Mouse (Mus musculus): ENCODE data around the gene Hoxc11.

The Hoxc11 gene

GRCm38 (mm10) chr15:102936279-102936972 is 17.8 kb upstream of the Hoxc11 start, which contains the start of gene Hoxc12:
TSS of gene Hoxc12 (plus strand) at chr15:102936757.
- DNase-seq (ENCODE audit: low spot score in 2 of 2) = no peak

GRCm38 (mm10) chr15:102937036-102937666 is 17.1 kb upstream of the Hoxc11 start:
- DNase-seq (ENCODE audit: low spot score in 2 of 2) = no peak

- no peak for DNase-seq (ENCODE audit: low spot score in 2 of 2)
These were observed 14.7 kb upstream of the Hoxc11 start for GRCm38 (mm10) chr15:102939256-102940155.

GRCm38 (mm10) chr15:102942739-102943467 is 11.3 kb upstream of the Hoxc11 start:
- DNase-seq (ENCODE audit: low spot score in 2 of 2) = no peak

GRCm38 (mm10) chr15:102943468-102943813 is 10.8 kb upstream of the Hoxc11 start:
- DNase-seq (ENCODE audit: low spot score in 2 of 2) = no peak

- no peak for DNase-seq (ENCODE audit: low spot score in 2 of 2)
These were observed 8.8 kb upstream of the Hoxc11 start for GRCm38 (mm10) chr15:102945185-102946077.

GRCm38 (mm10) chr15:102947276-102947675 is 7.0 kb upstream of the Hoxc11 start:
- no peak for DNase-seq (ENCODE audit: low spot score in 2 of 2)

- DNase-seq (ENCODE audit: low spot score in 2 of 2) = no peak
These were observed 5.4 kb upstream of the Hoxc11 start for GRCm38 (mm10) chr15:102948842-102949241.

GRCm38 (mm10) chr15:102949696-102950095 is 4.5 kb upstream of the Hoxc11 start:
- DNase-seq (ENCODE audit: low spot score in 2 of 2) = no peak

- no peak for DNase-seq (ENCODE audit: low spot score in 2 of 2)
These were observed 3.4 kb upstream of the Hoxc11 start for GRCm38 (mm10) chr15:102950877-102951276.

- no peak for DNase-seq (ENCODE audit: low spot score in 2 of 2)
These were observed 666 bp upstream of the Hoxc11 start for GRCm38 (mm10) chr15:102953561-102953960.

- no peak for DNase-seq (ENCODE audit: low spot score in 2 of 2)
These were observed 768 bp downstream of the Hoxc11 start for GRCm38 (mm10) chr15:102955007-102955382.

GRCm38 (mm10) chr15:102955833-102956640 is 1.8 kb downstream of the Hoxc11 start:
- DNase-seq (ENCODE audit: low spot score in 2 of 2) = no peak

GRCm38 (mm10) chr15:102956906-102957305 is 2.7 kb downstream of the Hoxc11 start:
- DNase-seq (ENCODE audit: low spot score in 2 of 2) = no peak

GRCm38 (mm10) chr15:102959663-102960191 is 5.5 kb downstream of the Hoxc11 start:
- DNase-seq (ENCODE audit: low spot score in 2 of 2) = no peak

- DNase-seq (ENCODE audit: low spot score in 2 of 2) = no peak
These were observed 7.5 kb downstream of the Hoxc11 start for GRCm38 (mm10) chr15:102961728-102962127.

GRCm38 (mm10) chr15:102962492-102962891 is 8.3 kb downstream of the Hoxc11 start:
- DNase-seq (ENCODE audit: low spot score in 2 of 2) = no peak

GRCm38 (mm10) chr15:102963259-102963658 is 9.0 kb downstream of the Hoxc11 start:
- no peak for DNase-seq (ENCODE audit: low spot score in 2 of 2)
